Mouse (Mus musculus): ENCODE data around the gene Alg9.

The Alg9 gene

DNA sequence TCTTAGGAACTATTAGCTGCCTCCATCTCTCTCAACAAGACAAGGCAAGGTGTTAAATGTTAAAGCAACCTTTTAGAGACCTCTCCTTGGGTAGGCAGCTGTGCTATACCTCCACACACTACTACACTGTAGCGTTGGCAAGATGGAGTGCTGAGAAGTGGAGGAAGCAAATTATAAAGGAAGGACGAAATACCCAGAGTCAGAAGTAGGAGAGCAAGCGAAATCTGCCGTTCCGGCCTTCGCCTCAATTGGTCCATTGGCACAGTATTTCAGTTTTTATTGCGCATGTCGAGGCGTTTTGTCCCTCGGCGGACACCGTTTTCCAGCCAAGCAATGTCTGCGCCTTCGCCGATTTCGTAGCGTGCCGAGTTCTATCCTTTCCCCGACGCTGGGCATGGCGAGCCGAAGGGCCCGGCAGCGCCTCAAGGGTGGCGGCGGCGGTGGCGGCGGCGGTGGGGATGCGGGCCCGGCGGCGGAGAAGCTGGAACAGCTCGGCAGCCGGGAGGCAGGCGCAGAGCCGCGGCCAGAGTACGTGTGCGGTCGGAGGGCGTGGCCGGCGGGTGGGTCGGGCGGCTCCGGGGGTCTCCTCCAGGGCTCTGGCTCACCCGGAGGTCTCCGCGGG lies at the start of gene Alg9, which contains the start of gene 1110032A03Rik:
TSS of gene Alg9 (plus strand) at position 29 of the 622 bp plus-strand sequence.
TSS of gene 1110032A03Rik (minus strand) at position 530 of the 622 bp plus-strand sequence.
- DNase-seq: peak; percentile 86

DNA sequence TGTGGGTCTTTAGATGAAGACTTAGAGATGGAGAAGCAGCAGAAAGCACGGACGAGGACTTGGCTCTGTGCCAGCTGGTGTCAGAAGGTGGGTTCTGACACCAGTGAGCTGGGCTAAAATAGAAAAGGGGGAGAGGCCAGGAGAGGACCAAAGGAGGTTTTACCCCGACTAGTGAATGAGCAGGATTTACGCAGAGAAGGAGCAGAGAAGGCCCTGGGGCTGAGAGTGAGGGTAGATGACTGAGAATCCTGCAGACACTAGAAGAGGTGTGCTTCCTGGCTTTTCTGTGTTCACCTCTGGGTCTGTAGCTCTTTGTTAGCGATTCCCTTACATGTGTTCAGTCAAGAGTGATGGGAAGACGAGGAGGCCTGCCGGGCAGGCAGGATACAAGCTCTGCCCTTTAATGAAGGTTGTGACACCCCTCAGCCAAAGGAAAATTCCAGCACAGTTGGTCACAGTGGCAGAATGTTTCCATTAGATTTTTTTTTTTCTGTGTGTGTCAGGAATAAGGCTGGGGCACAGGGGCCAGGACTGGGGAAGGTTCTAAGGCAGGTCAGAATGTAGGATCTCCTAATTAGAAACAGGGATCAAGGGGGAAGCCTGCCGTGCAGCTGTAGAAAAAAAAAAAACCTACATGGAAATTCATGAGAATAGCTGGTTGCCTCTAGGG lies 48.8 kb upstream of the Alg9 start:
- DNase-seq: peak; percentile 58

DNA sequence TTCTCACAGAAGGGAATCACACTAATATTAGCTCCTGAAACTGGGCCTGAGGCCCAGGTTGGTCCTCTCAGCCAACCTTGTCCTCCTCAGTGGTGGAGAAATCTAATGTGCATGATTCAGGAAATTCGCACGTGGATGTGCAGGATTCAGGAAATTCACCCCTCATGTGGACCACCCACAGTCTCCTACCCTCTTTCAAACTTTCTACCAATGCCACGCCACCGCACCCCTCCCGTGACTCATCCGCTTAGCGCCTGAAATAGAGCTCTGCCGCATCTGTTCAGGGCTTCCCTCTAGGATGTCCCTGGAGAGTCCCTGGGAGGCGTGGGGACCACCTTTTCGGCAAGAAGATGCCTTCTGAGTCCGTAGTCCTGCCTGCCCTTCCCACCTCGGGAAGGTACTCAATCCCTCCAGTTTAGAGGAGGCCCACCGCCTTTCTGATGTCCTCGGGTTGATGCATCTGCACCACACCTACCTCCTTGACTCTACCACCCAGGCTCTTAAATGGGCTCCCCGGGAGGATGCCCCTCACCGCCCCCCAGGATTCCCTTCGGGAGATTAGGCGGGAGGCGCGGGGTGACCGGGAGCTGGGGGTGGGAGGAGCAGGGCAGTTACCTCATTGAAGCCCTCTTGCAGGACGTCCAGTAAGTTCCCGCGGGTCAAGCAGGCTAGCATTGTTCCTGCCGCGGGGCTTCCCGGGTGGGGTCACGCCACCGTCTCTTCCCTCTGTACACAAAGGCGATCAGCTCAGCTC lies 47.5 kb upstream of the Alg9 start:
- peak; percentile 70 for DNase-seq

- DNase-seq: peak; percentile 87
Measured at GRCm38 (mm10) chr9:50727925-50728651, 46.7 kb upstream of the Alg9 start.

DNA sequence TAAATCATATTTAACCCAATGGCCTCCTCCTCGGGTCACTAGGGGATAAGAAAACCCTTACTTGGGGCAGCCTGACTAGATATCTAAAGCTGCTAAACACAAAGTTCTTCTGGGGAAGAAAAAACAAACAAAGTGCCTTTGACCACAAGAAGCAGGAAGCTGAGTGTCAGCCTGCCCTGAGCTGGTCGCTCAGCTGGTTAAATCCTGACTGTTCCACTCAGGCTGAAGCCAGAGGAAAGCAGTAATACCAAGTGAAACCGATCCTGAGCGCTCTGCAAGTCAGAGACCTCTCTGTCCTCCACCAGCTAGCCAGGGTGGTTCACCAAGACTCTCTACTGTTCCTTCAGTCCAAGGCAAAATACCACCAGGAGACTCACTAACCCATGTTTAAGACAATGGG lies 45.2 kb upstream of the Alg9 start:
- no peak for DNase-seq

DNA sequence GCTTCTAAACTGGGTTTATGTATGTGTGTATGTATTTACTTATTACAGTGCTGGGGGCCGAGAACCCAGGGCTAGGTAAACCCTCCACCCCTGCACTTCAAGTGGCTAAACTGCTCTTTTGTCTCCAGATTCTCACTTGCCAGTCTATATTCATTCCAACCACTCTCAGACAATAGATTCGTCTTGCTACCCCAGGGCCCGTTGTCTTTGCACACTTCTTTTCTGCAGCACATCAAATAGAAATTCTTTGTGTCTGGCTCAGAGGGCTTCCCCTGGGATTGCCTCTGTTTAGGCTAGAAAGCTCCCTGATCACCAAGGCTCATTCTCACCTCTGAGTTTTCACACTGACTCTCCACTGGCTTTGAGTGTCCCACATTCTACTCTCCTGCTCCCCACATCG lies 42.3 kb upstream of the Alg9 start:
- DNase-seq: no peak

DNA sequence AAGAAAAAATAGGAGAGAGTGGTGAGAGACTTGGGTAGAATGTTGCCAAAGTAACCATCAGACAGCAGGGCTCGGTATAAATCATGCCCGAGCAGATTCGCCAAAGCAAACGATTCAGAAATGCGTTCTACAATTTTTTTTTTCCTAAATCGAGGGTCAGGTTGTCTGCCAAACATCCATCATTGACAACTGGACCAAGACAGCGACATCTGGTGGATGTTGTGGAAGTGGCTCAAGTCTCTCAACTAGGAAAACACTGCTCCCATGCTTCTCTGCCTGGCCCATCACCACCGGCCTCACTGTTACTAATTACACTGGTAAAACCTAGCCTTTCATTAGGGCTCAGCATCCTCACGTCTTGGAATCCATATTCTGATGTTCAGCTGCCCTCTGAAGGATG lies 39.8 kb upstream of the Alg9 start:
- DNase-seq: peak; percentile 60

DNA sequence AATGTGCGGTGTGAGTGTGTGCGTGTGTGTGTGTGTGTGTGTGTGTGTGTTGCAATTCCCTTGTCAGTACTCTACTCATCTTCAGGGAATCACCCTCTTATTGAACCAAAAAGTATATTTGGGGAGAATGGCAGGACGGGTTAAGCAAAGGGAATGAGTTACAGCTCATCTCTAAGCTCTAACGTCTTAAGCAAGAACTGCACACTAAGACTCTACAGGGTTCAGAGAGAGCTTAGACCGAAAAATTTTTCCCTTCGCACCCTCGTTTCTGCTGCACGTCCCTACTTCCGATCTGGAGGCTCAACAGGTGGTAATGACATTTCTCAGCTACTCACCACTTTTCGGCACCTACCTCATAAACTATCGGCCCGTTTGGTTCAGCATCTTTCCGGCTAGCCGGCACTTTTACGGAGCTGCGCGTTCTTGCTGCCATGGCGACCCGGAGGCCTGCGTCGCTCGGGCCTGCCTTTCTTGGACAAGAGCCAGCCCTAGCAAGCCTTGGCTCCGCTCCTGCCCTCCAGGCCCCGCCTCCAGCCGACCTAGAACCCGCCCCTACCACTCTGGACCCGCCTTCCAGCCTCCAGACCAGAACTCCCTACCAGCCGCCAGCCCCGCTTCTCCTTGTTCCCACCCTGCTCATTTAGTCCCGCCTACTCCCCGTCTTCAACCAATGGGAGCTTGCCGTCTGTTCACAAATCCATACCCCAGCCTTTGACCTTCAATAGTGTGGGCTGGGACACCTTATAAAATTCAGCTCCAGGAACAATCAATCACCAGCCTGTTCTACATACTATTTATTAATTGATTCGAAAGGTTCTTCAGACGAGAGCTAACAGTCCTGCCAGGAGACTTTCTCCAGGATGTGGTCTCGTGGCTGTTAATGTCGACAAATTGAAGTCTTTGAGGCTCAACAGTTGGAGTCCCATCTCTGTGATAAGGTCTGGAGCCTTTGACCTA lies 35.6 kb upstream of the Alg9 start, which contains the start of gene Dixdc1:
TSS of gene Dixdc1 (minus strand) at position 604 of the 957 bp plus-strand sequence.
- peak; percentile 86 for DNase-seq

GRCm38 (mm10) chr9:50740867-50741784 lies 33.7 kb upstream of the Alg9 start:
- no peak for DNase-seq

DNA sequence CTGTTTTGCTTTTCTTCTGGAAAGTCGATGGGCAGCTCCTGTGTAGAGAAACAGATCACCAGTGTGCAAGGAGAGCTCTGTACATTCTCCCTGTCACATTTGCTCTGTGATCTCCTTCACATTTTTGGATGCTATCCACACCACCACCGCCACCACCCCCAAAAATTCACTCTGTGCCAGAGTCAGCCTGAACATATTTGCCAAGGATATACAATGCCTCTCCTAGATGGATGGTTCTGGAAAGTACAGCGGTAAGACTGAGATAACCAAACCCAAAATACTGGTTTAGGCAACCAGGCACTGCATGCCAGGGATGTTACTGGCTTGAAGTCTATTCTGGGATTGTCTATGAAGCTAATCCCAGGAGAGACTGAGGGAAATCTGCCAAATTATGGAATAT lies 32.6 kb upstream of the Alg9 start:
- no peak for DNase-seq

- no peak for DNase-seq
Measured at GRCm38 (mm10) chr9:50742744-50743143, 32.1 kb upstream of the Alg9 start.

GRCm38 (mm10) chr9:50745806-50746205 lies 29.0 kb upstream of the Alg9 start:
- no peak for DNase-seq

- no peak for DNase-seq
Measured at GRCm38 (mm10) chr9:50746214-50746677, 28.6 kb upstream of the Alg9 start, which contains the start of gene 2310030G06Rik. Gene 2310030G06Rik, minus strand, starts transcription at chr9:50746536.

DNA sequence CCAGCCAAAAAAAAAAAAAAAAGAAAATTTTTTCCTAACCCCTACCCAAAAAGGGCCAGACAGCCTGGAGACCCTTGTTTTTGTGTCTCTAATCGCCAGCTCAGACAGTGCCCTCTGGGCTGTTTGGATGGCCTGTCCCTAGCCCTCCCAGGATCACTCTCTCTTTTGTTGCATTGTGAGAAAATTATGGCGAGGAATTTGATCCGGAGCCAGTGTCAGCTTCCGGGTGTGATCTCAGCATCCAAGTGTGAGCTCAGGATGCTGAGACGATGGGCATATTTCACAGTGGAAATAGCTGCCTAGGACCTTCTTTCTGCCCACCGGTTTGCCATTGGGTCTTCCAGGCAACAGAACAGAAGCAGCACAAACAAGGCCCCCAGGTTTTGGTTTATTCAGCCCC lies 24.1 kb upstream of the Alg9 start:
- DNase-seq: no peak

- DNase-seq: no peak
Measured at GRCm38 (mm10) chr9:50751323-50751722, 23.5 kb upstream of the Alg9 start, which contains the start of gene Cryab. Gene Cryab, plus strand, starts transcription at chr9:50751325.

DNA sequence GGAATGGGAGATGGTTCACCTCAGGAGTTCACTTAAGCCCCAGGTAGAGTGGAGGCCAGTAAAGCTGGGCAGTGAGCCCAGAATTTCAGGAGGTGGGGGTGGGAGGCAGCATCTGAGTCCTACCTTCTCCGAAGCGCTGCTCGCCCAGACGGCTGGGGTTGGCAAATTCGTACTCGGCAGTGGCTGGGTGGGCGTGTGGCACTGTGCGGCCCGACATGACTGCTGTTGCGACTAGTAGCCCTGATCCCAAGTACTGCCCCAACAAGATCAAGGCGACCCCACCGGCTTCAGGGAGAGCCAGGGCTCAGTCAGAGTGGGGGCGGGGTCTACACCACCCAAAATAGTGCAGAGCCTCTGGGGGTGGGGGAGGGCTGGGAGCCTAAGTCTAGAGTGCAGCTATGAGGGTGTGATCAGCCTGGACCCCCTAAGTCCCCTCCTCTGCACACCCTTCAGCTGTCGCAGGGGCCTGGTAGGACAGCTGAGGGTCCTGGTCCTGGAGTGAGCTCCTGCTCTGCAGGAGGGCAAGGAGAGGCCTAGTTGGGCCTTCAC lies 22.7 kb upstream of the Alg9 start, which contains the start of gene Hspb2:
TSS of gene Hspb2 (minus strand) at position 301 of the 549 bp plus-strand sequence.
- peak; percentile 45 for DNase-seq

DNA sequence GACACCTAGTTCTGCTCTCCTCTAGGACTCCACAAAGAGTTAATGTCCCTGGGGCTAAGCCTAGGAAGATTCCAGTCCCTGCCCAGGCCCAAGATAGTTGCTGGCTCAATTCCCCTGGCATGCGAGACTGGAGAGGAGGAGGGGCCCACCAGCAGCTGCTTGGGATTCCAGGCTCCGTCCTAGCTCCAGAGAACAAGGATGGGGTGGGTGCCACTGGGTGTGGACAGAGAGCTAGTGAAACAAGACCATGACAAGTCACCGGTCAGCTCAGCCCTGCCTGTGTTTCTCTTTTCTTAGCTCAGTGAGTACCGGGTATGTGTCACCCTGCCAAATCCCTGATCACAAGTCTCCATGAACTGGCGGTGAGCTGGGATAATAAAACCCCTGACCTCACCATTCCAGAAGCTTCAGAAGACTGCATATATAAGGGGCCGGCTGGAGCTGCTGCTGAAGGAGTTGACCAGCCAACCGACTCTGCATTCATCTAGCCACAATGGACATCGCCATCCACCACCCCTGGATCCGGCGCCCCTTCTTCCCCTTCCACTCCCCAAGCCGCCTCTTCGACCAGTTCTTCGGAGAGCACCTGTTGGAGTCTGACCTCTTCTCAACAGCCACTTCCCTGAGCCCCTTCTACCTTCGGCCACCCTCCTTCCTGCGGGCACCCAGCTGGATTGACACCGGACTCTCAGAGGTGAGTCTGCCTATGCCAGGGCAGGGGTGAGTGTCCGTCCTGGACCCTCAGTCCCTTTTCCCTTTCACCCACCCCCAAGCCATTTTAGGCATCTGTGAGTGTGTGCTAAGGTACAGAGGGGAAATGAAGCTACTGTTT lies 21.8 kb upstream of the Alg9 start:
- DNase-seq: peak; percentile 80

DNA sequence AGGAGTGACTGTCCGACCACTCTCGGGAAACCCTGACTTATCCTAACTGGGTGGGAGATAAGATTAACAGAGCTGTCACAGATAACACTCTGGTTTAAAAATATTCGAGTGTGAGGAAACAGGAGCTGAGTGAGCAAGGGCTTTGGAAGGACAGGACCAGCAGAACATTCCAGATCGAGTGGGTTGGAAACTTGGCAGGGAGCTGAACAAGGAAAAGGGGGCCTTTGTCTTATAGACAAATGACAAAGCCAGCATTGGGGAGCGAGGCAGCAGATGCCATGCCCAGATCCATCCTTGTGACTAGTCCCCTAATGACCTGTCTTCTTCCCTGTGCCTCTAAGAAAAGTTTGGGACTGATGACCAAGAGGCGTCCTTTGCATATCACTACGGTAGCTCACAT lies 20.9 kb upstream of the Alg9 start:
- DNase-seq: no peak

- DNase-seq: no peak
Measured at GRCm38 (mm10) chr9:50756711-50757110, 18.1 kb upstream of the Alg9 start.
